Mouse (Mus musculus) effector memory CD4-positive, alpha-beta T cell, adult 7 months (primary cell): ENCODE measurements around the gene Dbx1. TPM values are rescaled to one million over a fixed set of nuclear protein-coding genes. Genes with fewer than 3 reads are reported as not detected.

ENCODE experiments used
- polyA plus RNA-seq: library from polyadenylated mRNA; unstranded; fragments of 100-300 nt; shearing (Covaris generic); gene quantifications from one replicate; pipeline ENCODE4 v1.2.1, GENCODE M21; 2017

The Dbx1 gene
- polyA plus RNA-seq: 0.24 TPM

DNA sequence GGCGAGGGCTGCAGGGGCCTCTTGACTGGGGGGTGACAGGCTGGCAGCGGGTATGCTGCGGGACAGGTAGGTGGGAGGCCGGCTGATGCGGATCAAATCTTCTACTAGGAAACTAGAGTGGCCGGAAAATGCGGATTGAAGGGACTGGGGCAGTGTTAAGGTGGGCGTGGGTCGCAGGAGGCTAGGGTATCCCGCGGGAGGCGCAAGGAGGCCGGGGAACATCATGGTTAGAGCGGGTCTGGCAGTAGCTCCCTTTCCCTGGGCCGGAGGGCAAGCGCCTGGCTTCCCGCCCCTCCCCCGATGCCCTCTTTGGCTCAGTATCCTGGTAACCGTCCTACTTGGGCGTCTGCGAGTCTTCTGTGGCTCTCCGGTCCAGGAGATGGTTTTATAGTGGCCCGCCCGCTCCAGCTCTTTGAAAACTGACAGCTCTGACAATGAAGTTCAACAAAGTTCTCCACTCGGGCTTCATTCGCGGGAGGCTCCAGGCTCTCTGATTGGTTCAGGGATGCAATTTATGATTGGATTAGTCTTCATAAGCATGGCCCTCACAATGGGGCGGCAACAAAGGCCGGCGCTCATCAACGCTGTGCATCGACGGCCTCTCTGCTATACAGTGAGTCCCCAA lies at the start of gene Dbx1:
Gene Dbx1, minus strand, starts transcription at position 359 of the 625 bp plus-strand sequence.

Other genes starting within 250 kb of the Dbx1 start
- gene Htatip2, start 122.3 kb upstream of the Dbx1 start, polyA plus RNA-seq: 26.9 TPM
- gene Prmt3, start 141.5 kb upstream of the Dbx1 start, polyA plus RNA-seq: 55.0 TPM